Mouse (Mus musculus) Patski (cell line): ENCODE data around the gene Ccdc69. TPM values are rescaled to one million over a fixed set of nuclear protein-coding genes. Genes with fewer than 3 reads are reported as not detected.

Experiments used
- ATAC-seq: fragments of 100-300 bp; one replicate; pipeline ENCODE4 v1.8.0; 2021
- CTCF ChIA-PET: fragments of 350-600 bp; sonication (Branson Sonifier 250); formaldehyde crosslinking; loops from one replicate; lab custom pipeline; 2022; ENCODE audit warnings: inconsistent platforms; lab: Charles Lee
- POLR2A ChIA-PET: fragments of 350-600 bp; sonication (Branson Sonifier 250); formaldehyde crosslinking; loops from one replicate; lab custom pipeline; 2022; ENCODE audit warnings: antibody characterized with exemption, inconsistent platforms; lab: Charles Lee
- DNase-seq: peaks from one replicate; pipeline ENCODE4 v3.0.0-alpha.2; 2011; ENCODE audit warnings: low read depth, low spot score
- H3K27me3 ChIP-seq: fragments of 371-371 bp; one replicate; pipeline ENCODE4 v1.5.1; 2021
- CTCF ChIP-seq: fragments of 100-300 bp; IDR thresholded peaks from one replicate; pipeline ENCODE4 v1.5.1; 2021
- in situ Hi-C: fragments of 300-500 bp; cut with MboI; formaldehyde crosslinking; loops from 3 replicates; pipeline ENCODE4 v1.11.1; 2018; ENCODE audit warnings: low pct_unique_long_range_greater_than_20kb, mixed read lengths
- polyA plus RNA-seq: library from polyadenylated mRNA; unstranded; gene quantifications from one replicate; pipeline ENCODE4 v1.2.3, GENCODE M21; 2021

The Ccdc69 gene
- polyA plus RNA-seq, 1 experiment from 2014 or later: not detected

DNA sequence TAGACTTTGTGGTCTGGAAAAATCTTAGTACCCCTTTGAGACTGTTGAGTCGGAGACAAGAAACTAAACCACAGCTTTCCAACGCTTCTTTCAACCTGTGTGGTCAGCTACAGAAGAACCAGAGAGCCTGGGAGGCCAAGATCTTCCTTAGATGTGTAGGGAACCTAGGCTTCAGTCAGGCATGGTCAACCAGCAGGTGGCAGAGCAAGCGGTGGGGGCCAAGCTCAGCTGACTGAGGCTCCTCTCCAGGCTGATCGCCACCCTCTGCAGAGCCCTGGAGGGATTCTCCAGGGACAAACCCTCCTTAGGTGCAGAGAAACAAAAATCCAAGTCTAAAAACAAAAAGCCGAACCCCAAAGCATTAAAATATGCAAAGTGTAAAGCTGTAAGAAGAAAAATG, 31.3 kb downstream of the Ccdc69 start:
- TF ChIP-seq CTCF: peak; percentile 64
- ChIA-PET POLR2A (no interaction called here), CTCF (interaction anchor here (0.7 to 2.3 kb wide), 9 partner anchors 14 to 114 kb away, joined by 3 to 21 read pairs (median 4); partner anchors contain the start of gene Gm2a)
- ATAC-seq: no peak
- H3K27me3 ChIP-seq: no peaks in the 10 kb centered on the region
- no peak for DNase-seq
- in situ Hi-C loops: loop anchor here (5.0 kb wide), 1 partner anchor 111 kb away; no protein-coding TSS in a partner anchor

- POLR2A ChIA-PET: no interaction called here
Observed at GRCm38 (mm10) chr11:55041348-55041747, 36.6 kb downstream of the Ccdc69 start.

DNA sequence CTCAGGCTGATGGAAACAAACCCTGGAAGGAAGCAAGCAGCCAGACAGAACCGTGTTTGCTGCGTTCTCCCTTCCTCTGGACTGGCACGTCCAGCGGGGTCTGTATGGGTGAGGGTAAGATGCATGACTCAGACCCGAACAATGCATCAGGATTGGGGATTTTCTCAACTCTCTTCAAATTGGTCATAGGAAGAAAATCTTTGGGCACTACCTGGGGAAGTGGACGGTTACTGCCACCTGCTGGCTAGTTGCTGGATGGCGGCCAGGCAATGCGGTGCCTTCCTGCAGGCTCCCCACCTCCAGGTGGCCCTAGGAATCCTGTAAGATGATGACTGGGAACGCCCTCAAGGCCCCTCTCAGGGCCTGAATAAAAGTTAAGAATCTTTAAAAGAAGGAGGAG, 38.3 kb downstream of the Ccdc69 start:
- no peaks in the 10 kb centered on the region for H3K27me3 ChIP-seq
- ATAC-seq: peak; percentile 70
- TF ChIP-seq CTCF: peak; percentile 96
- CTCF ChIA-PET: interaction anchor here (0.8 to 1.0 kb wide), 2 partner anchors 109 to 111 kb away, joined by 3 read pairs; no protein-coding TSS in a partner anchor
- POLR2A ChIA-PET: interaction anchor here (0.7 kb wide), 1 partner anchor 40 kb away, joined by 4 read pairs; no protein-coding TSS in a partner anchor
- DNase-seq: no peak
- in situ Hi-C loops: no loop called here

More at GRCm38 (mm10) chr11:55041348-55041747, 36.6 kb downstream of the Ccdc69 start:
- DNase-seq: no peak
- peak; percentile 59 for TF ChIP-seq CTCF
- H3K27me3 ChIP-seq: no peaks in the 10 kb centered on the region
- CTCF ChIA-PET: interaction anchor here (1.0 to 2.8 kb wide), 9 partner anchors 9 to 161 kb away, joined by 3 to 11 read pairs (median 4); no protein-coding TSS in a partner anchor
- no peak for ATAC-seq
- in situ Hi-C loops: loop anchor here (5.0 kb wide), 4 partner anchors 39 to 164 kb away; no protein-coding TSS in a partner anchor

DNA sequence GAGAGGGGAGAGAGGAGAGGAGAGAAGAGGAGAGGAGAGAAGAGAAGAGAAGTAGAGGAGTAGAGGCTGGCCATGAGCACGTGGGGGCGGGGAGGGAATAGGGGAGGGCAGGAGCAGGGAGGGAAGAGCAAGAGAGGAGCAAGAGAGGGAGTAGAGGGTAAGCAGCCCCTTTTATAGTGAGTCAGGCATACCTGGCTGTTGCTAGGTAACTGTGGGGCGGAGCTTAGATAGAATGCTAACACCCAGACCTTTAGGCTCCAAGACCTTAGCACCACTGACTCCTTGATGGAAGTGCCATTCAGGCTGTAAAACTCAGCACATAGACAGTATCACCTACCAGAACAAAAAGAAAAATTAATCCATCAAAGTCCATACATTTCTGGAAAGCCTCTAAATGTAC, 41.3 kb downstream of the Ccdc69 start:
- in situ Hi-C loops: no loop called here
- H3K27me3 ChIP-seq: no peaks in the 10 kb centered on the region
- ChIA-PET CTCF (no interaction called here), POLR2A (interaction anchor here (0.6 kb wide), 1 partner anchor 8 kb away, joined by 8 read pairs; no protein-coding TSS in a partner anchor)
- ATAC-seq (no peak), DNase-seq (no peak)
- no peak for TF ChIP-seq CTCF

- DNase-seq (no peak), ATAC-seq (peak; percentile 85)
- no peak for TF ChIP-seq CTCF
- no peaks in the 10 kb centered on the region for H3K27me3 ChIP-seq
- CTCF ChIA-PET: interaction anchor here (0.7 to 1.1 kb wide), 3 partner anchors 20 to 103 kb away, joined by 3 read pairs; no protein-coding TSS in a partner anchor
- POLR2A ChIA-PET: interaction anchor here (0.7 to 1.0 kb wide), 3 partner anchors 12 to 35 kb away, joined by 3 to 4 read pairs (median 4); no protein-coding TSS in a partner anchor
- in situ Hi-C loops: no loop called here
Observed at GRCm38 (mm10) chr11:55033040-55033660, 44.8 kb downstream of the Ccdc69 start, which contains the start of gene Anxa6. TSS of gene Anxa6 (minus strand) at chr11:55033445.

GRCm38 (mm10) chr11:55032286-55032685, 45.6 kb downstream of the Ccdc69 start:
- DNase-seq: no peak
- ChIA-PET POLR2A (interaction anchor here (0.7 to 0.9 kb wide), 2 partner anchors 10 to 34 kb away, joined by 4 to 5 read pairs; no protein-coding TSS in a partner anchor), CTCF (interaction anchor here (1.1 to 1.2 kb wide), 2 partner anchors 15 to 19 kb away, joined by 3 read pairs; no protein-coding TSS in a partner anchor)
- no peaks in the 10 kb centered on the region for H3K27me3 ChIP-seq
- TF ChIP-seq CTCF: no peak
- no peak for ATAC-seq
- in situ Hi-C loops: no loop called here

- CTCF ChIA-PET: interaction anchor here (1.2 kb wide), 1 partner anchor 15 kb away, joined by 3 read pairs; no protein-coding TSS in a partner anchor
- in situ Hi-C loops: no loop called here
- no peak for TF ChIP-seq CTCF
- no peak for DNase-seq
- no peak for ATAC-seq
- no peaks in the 10 kb centered on the region for H3K27me3 ChIP-seq
- POLR2A ChIA-PET: interaction anchor here (0.9 kb wide), 1 partner anchor 9 kb away, joined by 5 read pairs; no protein-coding TSS in a partner anchor
Observed at GRCm38 (mm10) chr11:55031991-55032280, 46.0 kb downstream of the Ccdc69 start.

DNA sequence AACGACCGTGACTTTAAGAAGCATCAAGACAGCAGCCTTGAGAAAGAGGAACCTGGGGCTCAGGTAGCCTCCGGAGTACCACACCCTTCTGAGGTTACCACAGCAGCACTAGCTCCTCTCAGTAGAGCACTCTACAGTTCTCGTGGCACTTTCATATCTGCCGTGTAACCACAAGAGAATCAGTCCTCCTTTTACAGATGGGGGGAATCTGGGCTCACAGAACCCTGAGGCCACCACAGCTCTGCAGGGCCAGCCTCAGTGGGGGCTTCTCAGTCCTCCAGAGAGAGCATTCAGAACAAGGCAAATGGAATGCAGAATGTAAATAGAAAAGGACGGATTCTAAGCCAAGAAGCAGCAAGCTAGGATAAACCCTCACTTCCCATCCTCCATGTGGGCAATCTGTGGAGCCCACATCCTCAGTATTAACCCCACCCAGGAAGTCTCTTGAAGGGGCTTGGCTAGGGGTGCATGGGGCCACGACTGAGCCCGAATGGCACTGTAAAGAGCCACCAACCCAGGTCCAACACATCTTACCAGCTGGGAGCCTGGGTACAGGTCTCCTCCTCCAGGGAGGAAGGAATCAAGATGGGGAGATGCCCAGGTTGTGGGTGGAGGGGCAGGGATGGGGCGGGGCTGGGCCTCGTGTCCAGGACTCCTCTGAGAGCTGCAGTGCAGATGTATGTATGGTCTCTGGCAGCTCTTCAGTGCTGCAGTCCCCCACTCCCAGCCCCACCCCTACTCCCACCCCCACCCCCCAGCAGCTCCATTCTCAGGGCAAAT, 46.5 kb downstream of the Ccdc69 start:
- POLR2A ChIA-PET: interaction anchor here (0.9 to 1.0 kb wide), 3 partner anchors 9 to 55 kb away, joined by 3 to 5 read pairs (median 4); no protein-coding TSS in a partner anchor
- no peak for DNase-seq
- in situ Hi-C loops: no loop called here
- TF ChIP-seq CTCF: no peak
- CTCF ChIA-PET: interaction anchor here (1.1 to 1.2 kb wide), 2 partner anchors 16 to 17 kb away, joined by 3 read pairs; no protein-coding TSS in a partner anchor
- no peaks in the 10 kb centered on the region for H3K27me3 ChIP-seq
- ATAC-seq: no peak

- in situ Hi-C loops: no loop called here
- no peak for ATAC-seq
- ChIA-PET CTCF (interaction anchor here (1.4 to 2.0 kb wide), 3 partner anchors 16 to 59 kb away, joined by 3 to 7 read pairs (median 3); no protein-coding TSS in a partner anchor), POLR2A (interaction anchor here (0.6 to 1.1 kb wide), 5 partner anchors 8 to 160 kb away, joined by 3 to 9 read pairs (median 4); no protein-coding TSS in a partner anchor)
- no peaks in the 10 kb centered on the region for H3K27me3 ChIP-seq
- no peak for TF ChIP-seq CTCF
- DNase-seq: no peak
Observed at GRCm38 (mm10) chr11:55028509-55028908, 49.4 kb downstream of the Ccdc69 start.
